Mouse (Mus musculus): ENCODE measurements around the gene Traf3. TPM values are rescaled to one million over a fixed set of nuclear protein-coding genes. Genes with fewer than 3 reads are reported as not detected.

Gene Traf3
- 4.7 and 5.1 TPM in 2 replicates for polyA plus RNA-seq (2012; ENCODE audit: insufficient read depth, insufficient read length, missing spikeins)

GRCm38 (mm10) chr12:111165831-111166591 lies at the start of gene Traf3:
Traf3 (plus strand) TSS chr12:111166370.
- peak within 1 kb of the TSS; percentile 87 for H3K4me3 ChIP-seq (ENCODE audit: insufficient read depth, low read depth, low read length)
- H3K4me1 ChIP-seq (ENCODE audit: control insufficient read depth, insufficient read depth, insufficient read length, low read length) = no peaks in the 10 kb centered on the region; the same call in 1 of the 2 replicates

DNA sequence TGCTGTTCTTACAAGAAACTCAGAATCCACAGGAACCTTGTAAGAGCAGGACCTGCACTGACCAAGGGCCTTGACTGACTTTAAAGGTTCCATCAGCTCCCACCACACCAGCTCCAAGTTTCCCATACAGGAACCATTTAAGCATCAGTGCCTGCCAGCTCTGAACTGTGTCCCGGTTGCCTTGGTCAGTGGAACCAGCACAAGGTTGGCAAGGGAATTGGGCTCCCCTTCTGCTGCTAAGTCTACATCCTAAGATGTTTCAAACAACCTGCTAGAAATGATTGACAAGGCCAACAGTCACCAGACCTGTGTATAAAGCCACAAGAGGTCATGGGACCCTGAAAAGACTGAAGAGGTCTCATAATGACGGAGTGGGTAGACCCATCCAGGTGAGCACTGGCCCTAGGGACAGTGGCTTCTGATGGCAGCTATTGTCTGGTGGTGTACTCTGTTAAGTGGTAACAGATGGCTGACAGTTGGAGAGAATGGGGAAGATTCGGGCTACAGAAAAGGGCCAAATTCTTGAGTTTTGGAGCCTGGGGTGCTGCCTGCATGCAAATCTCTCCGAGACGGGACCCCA lies 46.6 kb upstream of the Traf3 start:
- Histone ChIP-seq H3K4me3 (ENCODE audit: insufficient read depth, low read depth, low read length) (no peak overlapping the region), H3K27ac (replicated peaks; ENCODE audit: low read depth, low read length) (no peak overlapping the region), H3K4me1 (ENCODE audit: control insufficient read depth, insufficient read depth, insufficient read length, low read length) (no peaks in the 10 kb centered on the region)

More at GRCm38 (mm10) chr12:111165831-111166591, at the start of gene Traf3:
- peak within 1 kb of the TSS; percentile 90 for H3K27ac ChIP-seq (replicated peaks; ENCODE audit: low read depth, low read length)

DNA sequence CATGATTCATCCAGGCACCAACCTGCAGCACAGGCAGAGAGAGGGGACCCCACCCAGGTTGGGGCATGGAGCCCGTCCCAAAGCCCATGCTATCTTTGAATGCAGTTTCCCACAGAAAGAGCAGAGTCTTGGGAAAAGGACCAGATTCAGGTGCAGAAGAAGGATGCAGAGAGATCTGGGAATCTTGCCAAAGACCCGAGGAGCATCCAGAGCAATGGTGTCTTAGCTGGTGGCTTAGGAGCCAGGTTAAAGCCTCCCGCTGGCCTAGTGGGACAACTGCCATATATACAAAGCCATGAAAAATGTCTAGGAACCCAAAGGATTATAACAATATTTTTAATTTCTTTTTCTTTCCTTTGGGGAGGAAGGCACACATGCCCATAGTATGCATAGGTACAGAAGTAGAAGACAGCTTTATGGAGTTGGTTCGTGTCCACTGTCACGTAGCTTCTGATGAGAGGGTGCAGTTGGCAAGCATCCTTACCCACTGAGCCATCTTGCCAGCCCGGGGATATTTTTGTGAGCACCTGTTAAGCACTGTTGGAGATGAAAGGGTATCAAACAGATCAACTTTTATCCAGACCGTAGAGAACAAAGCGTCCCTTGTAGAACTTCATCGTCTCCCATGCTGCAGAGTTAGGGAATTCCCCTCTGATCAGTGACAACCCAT lies 45.1 kb upstream of the Traf3 start:
- H3K4me3 ChIP-seq (ENCODE audit: insufficient read depth, low read depth, low read length) = no peak overlapping the region
- no peaks in the 10 kb centered on the region for H3K4me1 ChIP-seq (ENCODE audit: control insufficient read depth, insufficient read depth, insufficient read length, low read length)

GRCm38 (mm10) chr12:111122332-111122852 lies 43.8 kb upstream of the Traf3 start:
- no peak overlapping the region for H3K4me3 ChIP-seq (ENCODE audit: insufficient read depth, low read depth, low read length)
- no peak overlapping the region for H3K27ac ChIP-seq (replicated peaks; ENCODE audit: low read depth, low read length)
- no peaks in the 10 kb centered on the region for H3K4me1 ChIP-seq (ENCODE audit: control insufficient read depth, insufficient read depth, insufficient read length, low read length)

More for the DNA sequence above, 45.1 kb upstream of the Traf3 start:
- H3K27ac ChIP-seq (replicated peaks; ENCODE audit: low read depth, low read length) = no peak overlapping the region

- Histone ChIP-seq H3K4me1 (ENCODE audit: control insufficient read depth, insufficient read depth, insufficient read length, low read length) (no peaks in the 10 kb centered on the region), H3K27ac (replicated peaks; ENCODE audit: low read depth, low read length) (no peak overlapping the region), H3K4me3 (ENCODE audit: insufficient read depth, low read depth, low read length) (no peak overlapping the region)
These were observed 41.4 kb upstream of the Traf3 start for GRCm38 (mm10) chr12:111124601-111125260.

DNA sequence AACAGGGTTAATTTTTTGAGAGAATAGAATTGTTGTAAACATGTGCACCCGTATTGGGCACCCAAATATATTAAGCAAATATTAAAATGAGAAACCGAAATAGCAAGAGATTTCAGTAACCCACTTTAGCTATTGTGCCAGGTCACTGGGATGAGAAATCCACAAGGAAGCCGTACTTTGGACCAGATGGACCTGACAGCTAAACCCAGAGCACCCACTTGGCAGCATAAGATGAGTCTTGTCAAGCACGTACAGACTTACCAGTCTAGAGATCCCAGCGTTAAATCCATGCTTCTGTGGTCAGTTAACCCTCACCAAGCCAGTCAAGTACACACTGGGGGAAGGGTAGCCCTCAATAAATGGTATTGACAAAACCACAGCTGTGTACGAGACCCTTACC lies 40.5 kb upstream of the Traf3 start:
- no peak overlapping the region for H3K4me3 ChIP-seq (ENCODE audit: insufficient read depth, low read depth, low read length)
- H3K4me1 ChIP-seq (ENCODE audit: control insufficient read depth, insufficient read depth, insufficient read length, low read length) = no peaks in the 10 kb centered on the region
- no peak overlapping the region for H3K27ac ChIP-seq (replicated peaks; ENCODE audit: low read depth, low read length)

- Histone ChIP-seq H3K27ac (replicated peaks; ENCODE audit: low read depth, low read length) (peak overlapping the region; percentile 80), H3K4me1 (ENCODE audit: control insufficient read depth, insufficient read depth, insufficient read length, low read length) (peaks cover 2% of the 10 kb centered on the region; the same call in 1 of the 2 replicates), H3K4me3 (ENCODE audit: insufficient read depth, low read depth, low read length) (no peak overlapping the region)
These were observed 32.0 kb upstream of the Traf3 start for GRCm38 (mm10) chr12:111134169-111134568.

DNA sequence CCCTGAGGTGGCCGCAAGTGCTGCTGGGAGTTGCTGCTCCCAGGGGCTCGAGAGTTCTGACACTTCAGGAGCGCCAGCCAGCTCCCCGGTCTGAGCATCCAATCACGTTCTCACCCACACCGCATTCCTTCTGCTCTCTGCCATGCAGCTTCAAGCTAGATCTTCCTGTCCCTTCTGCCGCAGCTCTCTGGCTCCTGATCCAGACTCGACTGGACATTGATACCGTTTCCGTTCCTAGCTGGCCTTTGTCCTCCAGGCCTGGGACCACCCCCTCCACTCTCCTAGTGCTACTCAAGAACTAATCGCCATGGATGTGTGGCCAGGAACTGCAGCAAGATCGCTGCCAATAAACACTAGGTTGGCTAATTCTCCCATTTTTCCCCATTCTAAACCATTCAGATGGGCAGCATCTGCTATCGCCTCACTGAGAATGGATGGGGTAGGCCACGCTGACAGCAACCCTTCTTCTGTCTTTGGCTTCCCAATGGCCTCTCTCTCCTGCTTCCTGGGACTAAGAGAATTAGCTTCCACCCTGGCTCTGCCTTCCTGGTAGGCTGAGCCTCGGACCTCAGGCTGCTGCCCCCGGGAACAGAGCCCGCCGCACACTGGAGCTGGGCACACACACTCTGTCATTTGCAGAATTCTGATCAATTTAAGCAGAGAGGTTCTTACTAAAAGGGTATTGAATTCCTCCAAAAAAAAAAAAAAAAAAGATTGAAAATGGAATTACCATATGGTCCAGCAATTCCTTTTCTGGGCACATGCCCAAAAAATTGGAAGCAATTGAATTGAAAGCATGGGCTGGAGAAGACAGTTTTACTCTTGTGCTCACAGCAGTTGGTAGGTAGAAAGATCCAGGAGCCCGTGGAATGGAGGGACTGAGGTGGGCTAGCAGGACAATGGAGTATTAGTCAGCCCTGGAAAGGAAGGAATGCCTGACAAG lies 31.1 kb upstream of the Traf3 start:
- peak overlapping the region; percentile 80 for H3K27ac ChIP-seq (replicated peaks; ENCODE audit: low read depth, low read length)
- peaks cover 2% of the 10 kb centered on the region; the same call in 1 of the 2 replicates for H3K4me1 ChIP-seq (ENCODE audit: control insufficient read depth, insufficient read depth, insufficient read length, low read length)
- peak overlapping the region; percentile 22; the same call in 1 of the 2 replicates for H3K4me3 ChIP-seq (ENCODE audit: insufficient read depth, low read depth, low read length)

DNA sequence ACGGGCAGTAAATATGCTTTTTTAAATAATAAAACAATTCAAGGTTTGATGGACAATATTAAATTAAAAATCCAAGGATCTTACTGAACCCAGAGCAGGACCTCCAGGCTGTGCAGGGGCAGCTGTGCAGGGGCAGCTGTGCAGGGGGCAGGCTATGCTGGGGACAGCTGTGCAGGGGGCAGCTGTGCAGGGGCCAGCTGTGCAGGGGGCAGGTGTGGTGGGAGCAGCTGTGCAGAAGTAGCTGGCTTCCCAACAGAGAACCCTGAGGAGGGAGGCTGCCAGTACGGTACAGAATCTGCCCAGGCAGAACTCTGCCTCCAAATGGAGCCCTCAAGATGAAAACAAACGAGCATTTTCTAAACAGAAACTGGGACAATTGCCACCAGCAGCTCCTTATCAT lies 30.2 kb upstream of the Traf3 start:
- Histone ChIP-seq H3K27ac (replicated peaks; ENCODE audit: low read depth, low read length) (no peak overlapping the region), H3K4me3 (ENCODE audit: insufficient read depth, low read depth, low read length) (no peak overlapping the region), H3K4me1 (ENCODE audit: control insufficient read depth, insufficient read depth, insufficient read length, low read length) (peaks cover 2% of the 10 kb centered on the region; the same call in 1 of the 2 replicates)

- peaks cover 2% of the 10 kb centered on the region; the same call in 1 of the 2 replicates for H3K4me1 ChIP-seq (ENCODE audit: control insufficient read depth, insufficient read depth, insufficient read length, low read length)
- no peak overlapping the region for H3K27ac ChIP-seq (replicated peaks; ENCODE audit: low read depth, low read length)
- no peak overlapping the region for H3K4me3 ChIP-seq (ENCODE audit: insufficient read depth, low read depth, low read length)
These were observed 29.1 kb upstream of the Traf3 start for GRCm38 (mm10) chr12:111137079-111137478.

- H3K4me1 ChIP-seq (ENCODE audit: control insufficient read depth, insufficient read depth, insufficient read length, low read length) = peaks cover 5% of the 10 kb centered on the region; the same call in 1 of the 2 replicates
- no peak overlapping the region for H3K27ac ChIP-seq (replicated peaks; ENCODE audit: low read depth, low read length)
- H3K4me3 ChIP-seq (ENCODE audit: insufficient read depth, low read depth, low read length) = 0 out of 2 replicates have a peak overlapping the region, but pooled peaks have one; percentile 10
These were observed 23.1 kb upstream of the Traf3 start for GRCm38 (mm10) chr12:111143005-111143508.

- Histone ChIP-seq H3K4me3 (ENCODE audit: insufficient read depth, low read depth, low read length) (no peak overlapping the region), H3K4me1 (ENCODE audit: control insufficient read depth, insufficient read depth, insufficient read length, low read length) (peaks cover 5% of the 10 kb centered on the region; the same call in 1 of the 2 replicates), H3K27ac (replicated peaks; ENCODE audit: low read depth, low read length) (no peak overlapping the region)
These were observed 22.6 kb upstream of the Traf3 start for GRCm38 (mm10) chr12:111143509-111144063.

- Histone ChIP-seq H3K27ac (replicated peaks; ENCODE audit: low read depth, low read length) (no peak overlapping the region), H3K4me3 (ENCODE audit: insufficient read depth, low read depth, low read length) (no peak overlapping the region), H3K4me1 (ENCODE audit: control insufficient read depth, insufficient read depth, insufficient read length, low read length) (peaks cover 5% of the 10 kb centered on the region; the same call in 1 of the 2 replicates)
These were observed 21.6 kb upstream of the Traf3 start for GRCm38 (mm10) chr12:111144598-111144997.
